Mouse (Mus musculus) kidney, embryonic 14.5 days (tissue): ENCODE measurements around the gene Trim15. TPM values are rescaled to one million over a fixed set of nuclear protein-coding genes. Genes with fewer than 3 reads are reported as not detected.

Experiments
- ATAC-seq: fragments of 200-750 bp; cut with Nextera tagmentation; 2 replicates; pipeline ENCODE4 v1.8.0; 2017; ENCODE audit warnings: moderate number of reproducible peaks, mild to moderate bottlenecking, moderate TSS enrichment, moderate library complexity; ENCODE audit not compliant: low FRiP score, low TSS enrichment
- H3K27ac ChIP-seq: fragments of 300-500 bp; sonication (generic); 2 replicates; pipeline ENCODE4 v1.5.1; 2014; ENCODE audit warnings: low read depth, mild to moderate bottlenecking, low read length, moderate library complexity, mixed read lengths
- H3K27me3 ChIP-seq: fragments of 300-500 bp; sonication (generic); 2 replicates; pipeline ENCODE4 v1.6.1; 2014; ENCODE audit warnings: mild to moderate bottlenecking, low read length; ENCODE audit not compliant: control insufficient read depth, insufficient read depth
- H3K36me3 ChIP-seq: fragments of 300-500 bp; sonication (generic); 2 replicates; pipeline ENCODE4 v1.6.1; 2014; ENCODE audit warnings: low read length, mixed read lengths; ENCODE audit not compliant: control insufficient read depth, insufficient read depth
- H3K4me1 ChIP-seq: fragments of 300-500 bp; sonication (generic); 2 replicates; pipeline ENCODE4 v1.6.1; 2014; ENCODE audit warnings: low read length, mixed read lengths; ENCODE audit not compliant: control insufficient read depth, insufficient read depth
- H3K4me2 ChIP-seq: fragments of 300-500 bp; sonication (generic); replicated peaks from 2 replicates; pipeline ENCODE4 v1.6.1; 2014; ENCODE audit warnings: low read depth, mild to moderate bottlenecking, low read length
- H3K4me3 ChIP-seq: fragments of 300-500 bp; sonication (generic); 2 replicates; pipeline ENCODE4 v1.5.1; 2014; ENCODE audit warnings: mild to moderate bottlenecking, low read length
- H3K9ac ChIP-seq: fragments of 300-500 bp; sonication (generic); 2 replicates; pipeline ENCODE4 v1.6.1; 2014; ENCODE audit warnings: low read depth, mild to moderate bottlenecking, low read length, moderate library complexity
- H3K9me3 ChIP-seq: fragments of 300-500 bp; sonication (generic); 2 replicates; pipeline ENCODE4 v1.6.1; 2016; ENCODE audit warnings: low read length; ENCODE audit not compliant: control insufficient read depth
- WGBS: fragments of 180-500 bp; shearing (Covaris S2); extraction: QIAGEN DNeasy Blood & Tissue Kit; methylation state at CpG from one replicate; pipeline ENCODE4 v1.1.7; 2014; 5-methylcytosine and 5-hydroxymethylcytosine counted together
- polyA plus RNA-seq: library from polyadenylated mRNA; unstranded; fragments of >200 nt; fragmentation: Nextera tagmentation; extraction: Ambion mirVana; gene quantifications from 2 replicates; pipeline ENCODE4 v1.2.1, GENCODE M21; 2014

The Trim15 gene
- polyA plus RNA-seq, 1 experiment from 2014 or later, result 0.23 TPM

GRCm38 (mm10) chr17:36851627-36852026, 15.4 kb downstream of the Trim15 start:
- WGBS, result 82% methylated on average over 5 of the region's 5 CpGs
- Histone ChIP-seq H3K9ac (no peak overlapping the region), H3K36me3 (peaks cover 54% of the 10 kb centered on the region), H3K4me1 (no peaks in the 10 kb centered on the region), H3K4me3 (no peak overlapping the region), H3K9me3 (no peaks in the 10 kb centered on the region), H3K4me2 (no peak overlapping the region), H3K27me3 (no peaks in the 10 kb centered on the region), H3K27ac (no peak overlapping the region)
- no peak for ATAC-seq

- no peak overlapping the region for H3K4me3 ChIP-seq
- H3K27ac ChIP-seq, result no peak overlapping the region
- no peaks in the 10 kb centered on the region for H3K27me3 ChIP-seq
- H3K9me3 ChIP-seq, result no peaks in the 10 kb centered on the region
- H3K4me1 ChIP-seq, result no peaks in the 10 kb centered on the region
- H3K36me3 ChIP-seq, result peaks cover 51% of the 10 kb centered on the region
- no peak for ATAC-seq
- 89% methylated on average over 5 of the region's 5 CpGs for WGBS
- H3K4me2 ChIP-seq, result no peak overlapping the region
- H3K9ac ChIP-seq, result no peak overlapping the region
Observed at GRCm38 (mm10) chr17:36851200-36851599, 15.8 kb downstream of the Trim15 start.

- Histone ChIP-seq H3K4me1 (no peaks in the 10 kb centered on the region), H3K9me3 (no peaks in the 10 kb centered on the region), H3K36me3 (peaks cover 42% of the 10 kb centered on the region), H3K9ac (no peak overlapping the region), H3K4me2 (no peak overlapping the region), H3K27me3 (no peaks in the 10 kb centered on the region), H3K27ac (no peak overlapping the region), H3K4me3 (no peak overlapping the region)
- WGBS, result 100% methylated on average over 2 of the region's 2 CpGs
- no peak for ATAC-seq
Observed at GRCm38 (mm10) chr17:36849992-36850391, 17.0 kb downstream of the Trim15 start.

GRCm38 (mm10) chr17:36848911-36849310, 18.1 kb downstream of the Trim15 start:
- Histone ChIP-seq H3K36me3 (peaks cover 35% of the 10 kb centered on the region), H3K27me3 (no peaks in the 10 kb centered on the region), H3K9me3 (no peaks in the 10 kb centered on the region), H3K4me3 (no peak overlapping the region), H3K4me1 (peaks cover 3% of the 10 kb centered on the region; the same call in 1 of the 2 replicates), H3K4me2 (no peak overlapping the region), H3K9ac (no peak overlapping the region), H3K27ac (no peak overlapping the region)
- WGBS, result 82% methylated on average over 5 of the region's 5 CpGs
- ATAC-seq, result no peak

GRCm38 (mm10) chr17:36844725-36845124, 22.3 kb downstream of the Trim15 start:
- no peak for ATAC-seq
- peaks cover 7% of the 10 kb centered on the region; the same call in 1 of the 2 replicates for H3K4me1 ChIP-seq
- WGBS, result 69% methylated on average over 1 of the region's 1 CpGs
- H3K4me2 ChIP-seq, result no peak overlapping the region
- no peak overlapping the region for H3K9ac ChIP-seq
- H3K9me3 ChIP-seq, result no peaks in the 10 kb centered on the region
- H3K27ac ChIP-seq, result no peak overlapping the region
- no peak overlapping the region for H3K4me3 ChIP-seq
- H3K36me3 ChIP-seq, result peaks cover 4% of the 10 kb centered on the region; the same call in 1 of the 2 replicates
- no peaks in the 10 kb centered on the region for H3K27me3 ChIP-seq

- Histone ChIP-seq H3K4me1 (peaks cover 7% of the 10 kb centered on the region; the same call in 1 of the 2 replicates), H3K4me3 (no peak overlapping the region), H3K36me3 (peaks cover 4% of the 10 kb centered on the region; the same call in 1 of the 2 replicates), H3K9me3 (no peaks in the 10 kb centered on the region), H3K4me2 (no peak overlapping the region), H3K27ac (no peak overlapping the region), H3K27me3 (no peaks in the 10 kb centered on the region), H3K9ac (no peak overlapping the region)
- ATAC-seq, result no peak
Observed at GRCm38 (mm10) chr17:36844286-36844719, 22.7 kb downstream of the Trim15 start.

- H3K4me2 ChIP-seq, result no peak overlapping the region
- no peaks in the 10 kb centered on the region for H3K27me3 ChIP-seq
- no peak overlapping the region for H3K4me3 ChIP-seq
- WGBS, result 78% methylated on average over 7 of the region's 7 CpGs
- peaks cover 7% of the 10 kb centered on the region; the same call in 1 of the 2 replicates for H3K4me1 ChIP-seq
- no peak overlapping the region for H3K27ac ChIP-seq
- no peak for ATAC-seq
- H3K9me3 ChIP-seq, result no peaks in the 10 kb centered on the region
- no peak overlapping the region for H3K9ac ChIP-seq
- peaks cover 4% of the 10 kb centered on the region; the same call in 1 of the 2 replicates for H3K36me3 ChIP-seq
Observed at GRCm38 (mm10) chr17:36843696-36844095, 23.3 kb downstream of the Trim15 start.

GRCm38 (mm10) chr17:36840961-36841445, 26.0 kb downstream of the Trim15 start:
- Histone ChIP-seq H3K27ac (no peak overlapping the region), H3K4me1 (peaks cover 18% of the 10 kb centered on the region; the same call in 1 of the 2 replicates), H3K36me3 (no peaks in the 10 kb centered on the region), H3K9me3 (no peaks in the 10 kb centered on the region), H3K27me3 (no peaks in the 10 kb centered on the region), H3K4me3 (no peak overlapping the region), H3K9ac (no peak overlapping the region), H3K4me2 (no peak overlapping the region)
- no peak for ATAC-seq

- Histone ChIP-seq H3K27ac (no peak overlapping the region), H3K9me3 (no peaks in the 10 kb centered on the region), H3K4me1 (peaks cover 20% of the 10 kb centered on the region; the same call in 1 of the 2 replicates), H3K27me3 (no peaks in the 10 kb centered on the region), H3K36me3 (no peaks in the 10 kb centered on the region), H3K9ac (no peak overlapping the region), H3K4me2 (no peak overlapping the region), H3K4me3 (no peak overlapping the region)
- no peak for ATAC-seq
- 81% methylated on average over 3 of the region's 3 CpGs for WGBS
Observed at GRCm38 (mm10) chr17:36839931-36840330, 27.1 kb downstream of the Trim15 start.
